Mouse (Mus musculus) myocyte (in vitro differentiated cells): Measurements from ENCODE around the gene Wrap53.

Experiments used
- CEBPB ChIP-seq: IDR thresholded peaks from 2 replicates; pipeline ENCODE4 v1.6.1; 2011; ENCODE audit warnings: mild to moderate bottlenecking, moderate library complexity; ENCODE audit not compliant: poor library complexity, insufficient read depth, severe bottlenecking
- E2F4 ChIP-seq: IDR thresholded peaks from one replicate; pipeline ENCODE4 v1.6.1; 2011; ENCODE audit warnings: mild to moderate bottlenecking, control low read depth, moderate library complexity; ENCODE audit not compliant: insufficient read depth
- MAX ChIP-seq: IDR thresholded peaks from one replicate; pipeline ENCODE4 v1.6.1; 2011; ENCODE audit warnings: low read depth, mild to moderate bottlenecking, control low read depth
- MYOD1 ChIP-seq, 3 experiments: IDR thresholded peaks; one replicate each; pipeline ENCODE4 v1.6.1; 2011; ENCODE audit warnings: control low read depth in 2 of 3, low read depth in 2 of 3, mild to moderate bottlenecking in 2 of 3, moderate library complexity in 1 of 3; ENCODE audit not compliant: insufficient read length in 2 of 3, control insufficient read depth in 1 of 3
- MYOG ChIP-seq, 3 experiments: IDR thresholded peaks; one replicate each; pipeline ENCODE4 v1.6.1; 2011; ENCODE audit warnings: control low read depth in 2 of 3, low read depth in 2 of 3, mild to moderate bottlenecking in 2 of 3; ENCODE audit not compliant: insufficient read length in 2 of 3, control insufficient read depth in 1 of 3, insufficient read depth in 1 of 3
- POLR2A ChIP-seq: IDR thresholded peaks from one replicate; pipeline ENCODE4 v1.6.1; 2011; ENCODE audit warnings: low read depth, mild to moderate bottlenecking, control low read depth, moderate library complexity; ENCODE audit not compliant: insufficient read length
- POLR2AphosphoS2 ChIP-seq: IDR thresholded peaks from one replicate; pipeline ENCODE4 v1.6.1; 2011; ENCODE audit warnings: low read depth, control low read depth; ENCODE audit not compliant: insufficient read length
- REST ChIP-seq: IDR thresholded peaks from one replicate; pipeline ENCODE4 v1.6.1; 2011; ENCODE audit warnings: mild to moderate bottlenecking, control low read depth, moderate library complexity; ENCODE audit not compliant: insufficient read depth, insufficient read length
- SRF ChIP-seq: IDR thresholded peaks from one replicate; pipeline ENCODE4 v1.6.1; 2011; ENCODE audit warnings: low read depth; ENCODE audit not compliant: control insufficient read depth, insufficient read length
- TCF12 ChIP-seq: IDR thresholded peaks from one replicate; pipeline ENCODE4 v1.6.1; 2011; ENCODE audit warnings: mild to moderate bottlenecking, control low read depth; ENCODE audit not compliant: poor library complexity, insufficient read depth, severe bottlenecking
- TCF3 ChIP-seq: IDR thresholded peaks from one replicate; pipeline ENCODE4 v1.6.1; 2011; ENCODE audit warnings: low read depth, control low read depth; ENCODE audit not compliant: insufficient read length
- USF1 ChIP-seq: IDR thresholded peaks from one replicate; pipeline ENCODE4 v1.6.1; 2011; ENCODE audit warnings: low read depth, mild to moderate bottlenecking, control low read depth, moderate library complexity

GRCm38 (mm10) chr11:69591899-69592637 is 12.0 kb upstream of the Wrap53 start:
- TF ChIP-seq POLR2A, result no peak
- TF ChIP-seq TCF3, result no peak
- no peak for TF ChIP-seq SRF
- TF ChIP-seq MAX, result no peak
- no peak for TF ChIP-seq MYOG (IDR thresholded peaks at IDR 0.05; ENCODE audit: control insufficient read depth in 1 of 3, insufficient read depth in 1 of 3, insufficient read length in 2 of 3, low read depth in 2 of 3)
- TF ChIP-seq CEBPB, result no peak
- peak in 1 of 3 experiments; percentile 16 for TF ChIP-seq MYOD1 (IDR thresholded peaks at IDR 0.05; ENCODE audit: control insufficient read depth in 1 of 3, insufficient read length in 2 of 3, low read depth in 2 of 3)
- no peak for TF ChIP-seq POLR2AphosphoS2
- TF ChIP-seq TCF12, result no peak
- no peak for TF ChIP-seq E2F4
- TF ChIP-seq USF1, result no peak
- no peak for TF ChIP-seq REST
